Mouse (Mus musculus): ENCODE results near the gene Zfp558.
"Not testable (repeated sequence)": the region's sequence is repeated elsewhere in the genome, so short reads cannot be mapped to it uniquely, and the experiment has no call there.

Gene Zfp558

GRCm38 (mm10) chr9:18478168-18478567, at the start of gene Zfp558, which contains the start of gene Mbd3l1:
Gene Zfp558, minus strand, starts transcription at chr9:18478268.
Gene Mbd3l1, plus strand, starts transcription at chr9:18478359.
- DNase-seq, result no peak

- peak; percentile 9 for DNase-seq
Measured at GRCm38 (mm10) chr9:18508098-18508497, 30.0 kb upstream of the Zfp558 start.

GRCm38 (mm10) chr9:18473324-18474128, 4.5 kb downstream of the Zfp558 start:
- peak; percentile 84 for DNase-seq

- DNase-seq, result no peak
Measured at GRCm38 (mm10) chr9:18468005-18468404, 10.1 kb downstream of the Zfp558 start.

- DNase-seq, result no peak
Measured at GRCm38 (mm10) chr9:18467350-18467749, 10.7 kb downstream of the Zfp558 start.

- no peak for DNase-seq
Measured at GRCm38 (mm10) chr9:18456520-18456919, 21.5 kb downstream of the Zfp558 start.

- no peak for DNase-seq
Measured at GRCm38 (mm10) chr9:18431687-18432086, 46.4 kb downstream of the Zfp558 start.

GRCm38 (mm10) chr9:18430354-18430753, 47.7 kb downstream of the Zfp558 start, which contains the start of gene Mbd3l2:
Gene Mbd3l2, plus strand, starts transcription at chr9:18430654.
- DNase-seq, result no peak

GRCm38 (mm10) chr9:18412371-18412770, 65.7 kb downstream of the Zfp558 start:
- not testable (repeated sequence) for DNase-seq
